Mouse (Mus musculus) heart, postnatal 14 days (tissue): ENCODE measurements around the gene Pdcd5. TPM values are rescaled to one million over a fixed set of nuclear protein-coding genes. Genes with fewer than 3 reads are reported as not detected.

Experiments used
- DNase-seq, 2 experiments: peaks; one replicate each; pipeline ENCODE4 v3.0.0; 2021 to 2022
- intact Hi-C: fragments of 180-260 bp; cut with DNase I; formaldehyde crosslinking; loops from one replicate; pipeline ENCODE4 v1.15.1; 2025
- long read RNA-seq, 2 experiments: library from polyadenylated mRNA; stranded (forward); transcript quantifications; one replicate each; pipeline ENCODE4 v2.0.0; 2021
- total RNA-seq, 2 experiments: library from RNA; stranded (reverse); gene quantifications; 2 replicates each; pipeline ENCODE4 v1.2.3; 2021

The Pdcd5 gene
- 10 to 100 TPM; 90.2 to 92.2 TPM for total RNA-seq
- long read RNA-seq, experiment 1, transcript Pdcd5-201 (6 exons, 684 nt), result major isoform, 64 of 70 reads
- long read RNA-seq, experiment 1, partial matches to known transcripts, result 0 of 70 reads
- long read RNA-seq, experiment 1, other reads (novel, unspliced or antisense), result 4 of 70 reads
- long read RNA-seq, experiment 2, transcript Pdcd5-201 (6 exons, 684 nt), result major isoform, 46 of 46 reads
- long read RNA-seq, experiment 2, partial matches to known transcripts, result 0 of 46 reads
- long read RNA-seq, experiment 2, other reads (novel, unspliced or antisense), result 0 of 46 reads

GRCm38 (mm10) chr7:35647101-35647698 lies at the start of gene Pdcd5:
Gene Pdcd5 (minus strand): TSS chr7:35647521.
- intact Hi-C loops, result no loop called here
- peak; percentile 99 to 100 for DNase-seq

- DNase-seq, result no peak
- intact Hi-C loops, result no loop called here
These were observed 45.3 kb upstream of the Pdcd5 start for GRCm38 (mm10) chr7:35692641-35693040.

DNA sequence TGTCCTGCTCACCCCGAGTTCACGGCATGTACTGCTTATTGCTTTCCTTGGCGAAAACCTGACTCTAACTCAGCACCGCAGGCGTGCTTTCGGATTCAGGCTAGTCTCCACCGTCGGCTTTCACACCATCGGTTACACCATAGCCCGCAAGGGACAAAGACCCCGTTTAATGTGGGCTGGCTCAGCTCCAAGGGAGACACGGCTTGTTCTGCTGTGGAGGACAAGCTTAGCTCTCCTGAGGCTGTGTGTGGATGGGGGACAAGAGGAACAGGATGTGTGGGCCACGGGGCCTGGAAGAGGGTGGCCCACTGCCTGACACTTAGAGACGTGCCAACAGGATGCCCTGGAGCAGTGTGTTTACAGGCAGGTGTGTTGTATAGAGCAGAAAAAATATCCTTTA lies 44.8 kb upstream of the Pdcd5 start:
- intact Hi-C loops, result no loop called here
- no peak for DNase-seq

- no peak for DNase-seq
- intact Hi-C loops, result loop anchor here (5.0 to 10.0 kb wide), 2 partner anchors 168 to 1666 kb away; no protein-coding TSS in a partner anchor
These were observed 41.5 kb upstream of the Pdcd5 start for GRCm38 (mm10) chr7:35688781-35689349.

DNA sequence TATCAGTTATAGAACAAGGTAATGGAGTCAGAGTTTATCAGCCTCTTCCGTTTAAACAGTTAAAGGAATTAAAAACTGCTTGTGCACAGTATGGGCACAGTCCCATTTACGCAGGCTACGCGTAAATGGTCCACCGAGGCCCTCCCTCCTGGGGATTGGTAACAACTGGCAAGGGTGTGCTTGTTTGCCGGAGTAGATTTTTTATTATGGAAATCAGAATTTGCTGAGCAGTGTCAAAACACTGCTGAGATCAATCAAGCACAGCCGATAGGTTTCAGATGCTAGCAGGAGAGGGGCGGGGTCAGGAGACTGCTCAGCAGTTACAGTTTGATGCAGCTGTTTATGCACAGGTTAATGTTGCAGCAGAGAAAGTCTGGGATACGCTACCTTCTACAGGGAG lies 41.0 kb upstream of the Pdcd5 start:
- intact Hi-C loops, result loop anchor here (5.0 to 10.0 kb wide), 2 partner anchors 169 to 1667 kb away; no protein-coding TSS in a partner anchor
- DNase-seq, result no peak

DNA sequence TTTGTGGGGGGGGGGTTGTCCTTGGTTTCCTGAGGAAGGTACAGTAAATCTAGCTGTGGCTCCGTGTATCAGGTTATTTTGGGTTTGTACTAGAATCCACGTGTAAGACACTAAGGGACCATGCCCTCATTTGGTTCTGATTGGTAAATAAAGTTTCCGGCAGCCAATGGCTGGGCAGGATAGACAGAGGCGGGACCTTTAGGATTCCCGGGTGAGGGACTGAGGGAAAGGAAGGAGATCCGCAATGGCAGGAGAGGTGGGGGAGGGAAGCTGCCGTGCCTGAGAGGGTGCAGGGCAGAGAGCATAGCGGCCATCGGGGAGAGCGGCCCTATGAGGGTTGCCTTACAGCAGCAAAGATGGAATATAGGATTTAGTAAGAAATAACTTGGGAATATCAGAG lies 39.9 kb upstream of the Pdcd5 start:
- peak; percentile 19 to 48 for DNase-seq
- intact Hi-C loops, result loop anchor here (2.0 to 10.0 kb wide), 3 partner anchors 54 to 1668 kb away; no protein-coding TSS in a partner anchor

- intact Hi-C loops, result loop anchor here (2.0 to 10.0 kb wide), 3 partner anchors 54 to 1668 kb away; no protein-coding TSS in a partner anchor
- peak; percentile 71 to 78 for DNase-seq
These were observed 39.4 kb upstream of the Pdcd5 start for GRCm38 (mm10) chr7:35686756-35687155.

GRCm38 (mm10) chr7:35686216-35686615 lies 38.9 kb upstream of the Pdcd5 start:
- intact Hi-C loops, result loop anchor here (2.0 to 10.0 kb wide), 3 partner anchors 55 to 1669 kb away; no protein-coding TSS in a partner anchor
- peak; percentile 9 to 17 for DNase-seq

GRCm38 (mm10) chr7:35683409-35684122 lies 36.2 kb upstream of the Pdcd5 start:
- intact Hi-C loops, result loop anchor here (10.0 kb wide), 1 partner anchor 1671 kb away; no protein-coding TSS in a partner anchor
- no peak for DNase-seq

DNA sequence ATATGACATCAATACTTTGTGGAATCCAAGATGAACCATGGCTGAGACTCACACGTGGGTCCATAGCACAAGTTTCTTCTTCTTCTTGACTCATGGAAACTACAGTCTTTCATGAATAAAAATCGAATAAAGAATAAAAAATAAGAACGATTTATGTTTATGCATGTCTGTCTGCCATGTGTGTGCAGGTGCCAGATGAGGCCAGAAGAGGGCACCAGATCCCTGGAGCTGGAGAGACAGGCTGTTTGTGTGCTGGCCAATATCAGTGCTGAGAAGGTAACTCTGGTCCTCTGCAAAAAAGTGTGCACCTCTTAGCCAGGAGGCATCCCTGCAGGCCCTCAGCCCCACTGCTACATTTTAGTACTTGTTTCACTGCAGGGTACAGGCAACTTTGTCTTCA lies 34.2 kb upstream of the Pdcd5 start:
- DNase-seq, result no peak
- intact Hi-C loops, result loop anchor here (10.0 kb wide), 1 partner anchor 1673 kb away; no protein-coding TSS in a partner anchor

DNA sequence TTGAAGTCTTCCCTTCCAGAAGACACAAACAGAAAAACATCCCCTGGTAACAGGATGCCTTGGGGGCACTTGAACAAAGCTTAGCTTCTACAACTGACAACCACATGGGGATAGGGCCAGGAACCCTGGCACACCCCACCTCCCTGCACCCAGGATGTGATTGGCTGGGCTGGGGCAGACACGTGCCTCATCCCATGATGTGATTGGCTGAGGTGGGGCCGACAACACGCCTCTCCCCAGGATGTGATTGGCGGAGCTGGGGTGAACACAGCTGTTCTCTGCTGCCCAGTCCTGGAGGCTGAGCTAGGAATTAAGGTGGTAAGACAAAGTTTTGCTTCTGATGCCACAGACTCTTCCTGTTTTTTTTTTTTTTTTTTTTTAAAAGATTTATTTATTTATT lies 31.7 kb upstream of the Pdcd5 start:
- DNase-seq, result no peak
- intact Hi-C loops, result loop anchor here (1.0 kb wide), 1 partner anchor 15 kb away; no protein-coding TSS in a partner anchor

DNA sequence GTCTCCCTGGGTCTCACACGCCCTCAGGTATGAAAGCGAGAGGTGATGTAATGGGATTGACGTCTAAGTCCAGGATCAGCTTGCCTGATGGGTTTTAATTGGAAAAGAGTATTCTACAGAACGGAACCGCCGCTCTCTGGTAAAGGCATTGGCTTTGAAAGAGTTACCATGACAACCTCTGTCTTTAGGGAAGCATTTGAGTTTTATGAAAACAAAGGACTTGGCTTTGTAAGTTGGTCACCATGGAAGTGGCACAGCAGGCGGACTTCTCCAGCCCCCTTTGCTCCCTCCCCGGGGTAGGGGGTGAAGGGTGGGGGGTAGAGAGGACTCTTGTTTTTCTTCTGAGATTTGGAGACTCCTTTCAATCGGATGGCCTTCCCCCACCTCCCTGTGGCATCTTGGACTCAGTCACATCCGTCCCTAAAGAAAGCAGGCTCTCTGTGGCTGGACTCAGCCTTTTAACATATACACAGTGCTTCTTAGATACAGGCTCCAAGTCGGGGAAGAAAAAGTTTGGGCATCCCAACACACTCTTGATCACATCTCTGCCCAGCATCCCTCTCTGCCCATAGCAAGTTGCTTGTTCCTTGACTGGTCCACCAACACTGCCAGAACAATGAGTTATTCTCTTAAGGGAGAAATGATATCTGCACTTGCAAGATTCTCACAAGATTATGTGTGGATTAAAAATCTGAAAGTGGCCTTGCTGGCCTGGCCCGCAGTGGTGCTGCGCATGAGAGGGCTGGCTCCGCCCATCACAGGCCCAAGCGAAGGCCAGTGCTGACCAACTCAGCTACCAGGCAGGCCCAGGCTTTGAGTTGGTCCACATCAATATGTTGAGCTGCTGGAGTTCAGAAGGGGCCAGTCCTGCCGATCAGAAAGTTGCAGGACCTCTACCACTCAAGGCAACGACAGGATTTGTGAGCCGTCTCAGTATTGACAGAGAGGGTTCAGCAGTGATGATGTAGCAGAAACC lies 21.0 kb upstream of the Pdcd5 start:
- intact Hi-C loops, result no loop called here
- DNase-seq, result no peak

DNA sequence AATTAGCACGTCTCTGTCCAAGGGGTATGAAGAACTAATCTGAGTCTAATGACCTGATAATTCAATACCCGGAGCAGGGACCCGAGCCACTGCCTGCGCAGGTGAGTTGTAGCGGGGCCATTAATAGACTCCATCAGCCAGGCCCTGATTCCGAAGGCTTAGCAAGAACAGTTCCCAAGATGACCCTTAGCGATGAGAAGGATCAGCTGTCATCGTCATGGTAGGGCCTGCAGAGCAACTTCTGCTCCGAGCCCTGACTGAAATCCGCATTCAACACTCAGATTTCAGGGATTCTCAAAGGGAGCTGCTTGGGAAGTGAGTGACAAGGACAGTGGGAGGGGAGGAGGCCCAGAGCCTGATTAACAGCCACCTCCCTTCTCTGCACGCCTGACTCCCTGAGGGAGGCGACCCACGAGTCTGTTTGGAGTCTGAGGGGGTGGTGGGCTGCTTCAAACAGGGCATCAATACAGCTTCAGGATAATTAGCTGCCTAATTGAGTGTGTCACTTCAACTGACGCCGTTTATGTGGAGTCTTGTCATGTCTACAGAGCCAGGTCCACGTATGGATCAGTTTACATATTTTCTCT lies 16.6 kb upstream of the Pdcd5 start:
- intact Hi-C loops, result no loop called here

GRCm38 (mm10) chr7:35659173-35659572 lies 11.9 kb upstream of the Pdcd5 start:
- peak; percentile 12 to 52 for DNase-seq
- intact Hi-C loops, result no loop called here

More for the DNA sequence above, 16.6 kb upstream of the Pdcd5 start:
- no peak for DNase-seq

GRCm38 (mm10) chr7:35657829-35658228 lies 10.5 kb upstream of the Pdcd5 start:
- intact Hi-C loops, result no loop called here
- DNase-seq, result no peak

- intact Hi-C loops, result no loop called here
These were observed 4.4 kb upstream of the Pdcd5 start for GRCm38 (mm10) chr7:35651583-35652270.

DNA sequence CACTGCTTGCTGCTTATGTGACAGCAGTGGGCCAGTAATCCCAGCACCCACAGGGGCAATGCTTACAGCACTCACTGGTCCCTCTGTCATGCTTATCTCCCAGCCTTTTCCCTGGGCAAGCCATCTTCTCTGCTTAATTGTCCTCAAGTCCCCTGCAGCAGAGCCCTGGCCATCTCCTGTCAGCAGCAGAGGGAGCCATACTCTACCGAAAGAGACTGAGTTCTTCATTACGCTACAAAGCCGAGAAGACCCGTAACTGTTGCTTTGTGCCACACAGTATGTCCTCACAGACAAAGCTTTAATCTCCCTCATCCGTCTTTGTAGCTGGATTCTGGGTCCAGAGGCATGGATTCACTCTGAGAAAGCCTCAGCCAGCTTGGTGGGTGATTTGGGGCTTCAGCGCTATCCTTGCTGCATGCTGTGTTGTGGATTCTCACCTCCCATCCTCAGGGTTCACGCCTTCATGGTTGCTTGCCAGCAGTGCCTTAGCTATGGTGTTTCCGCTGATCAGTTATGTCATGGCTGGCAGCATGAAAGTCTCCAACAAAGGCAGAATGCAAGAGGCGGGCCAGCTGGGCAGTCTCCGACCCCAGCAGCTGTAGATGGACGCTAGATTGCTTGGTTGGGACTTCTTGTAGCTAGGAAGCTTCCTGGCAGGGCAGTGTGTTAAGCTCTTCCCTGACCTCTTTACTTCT lies 3.5 kb upstream of the Pdcd5 start:
- intact Hi-C loops, result no loop called here
- DNase-seq, result peak in 1 of 2 experiments; percentile 8

More at GRCm38 (mm10) chr7:35651583-35652270, 4.4 kb upstream of the Pdcd5 start:
- DNase-seq, result no peak

GRCm38 (mm10) chr7:35649071-35649470 lies 1.8 kb upstream of the Pdcd5 start:
- intact Hi-C loops, result no loop called here
- DNase-seq, result peak in 1 of 2 experiments; percentile 26
